Mouse (Mus musculus) lung, embryonic 14.5 days (tissue): Measurements from ENCODE around the gene Rsl1. TPM values are rescaled to one million over a fixed set of nuclear protein-coding genes. Genes with fewer than 3 reads are reported as not detected.
A peak's percentile ranks its signal among the peaks of the same experiment; 100 is the strongest.
"Not testable (repeated sequence)": the region's sequence is repeated elsewhere in the genome, so short reads cannot be mapped to it uniquely, and the experiment has no call there.

Experiments
- ATAC-seq: fragments of 200-750 bp; cut with Nextera tagmentation; 2 replicates; pipeline ENCODE4 v1.8.0; 2017; ENCODE audit warnings: mild to moderate bottlenecking, moderate TSS enrichment, moderate library complexity; ENCODE audit not compliant: insufficient read depth
- DNase-seq: peaks from one replicate; pipeline ENCODE4 v3.0.0-alpha.2; 2015
- H3K27ac ChIP-seq: fragments of 300-500 bp; sonication (generic); 2 replicates; pipeline ENCODE4 v1.5.1; 2014; ENCODE audit warnings: low read depth, mild to moderate bottlenecking, moderate library complexity
- H3K27me3 ChIP-seq: fragments of 300-500 bp; sonication (generic); 2 replicates; pipeline ENCODE4 v1.6.1; 2014; ENCODE audit warnings: low read length, control low read depth; ENCODE audit not compliant: insufficient read depth
- H3K36me3 ChIP-seq: fragments of 300-500 bp; sonication (generic); 2 replicates; pipeline ENCODE4 v1.6.1; 2014; ENCODE audit warnings: control low read depth; ENCODE audit not compliant: insufficient read depth
- H3K4me1 ChIP-seq: fragments of 300-500 bp; sonication (generic); 2 replicates; pipeline ENCODE4 v1.6.1; 2014; ENCODE audit warnings: antibody characterized with exemption, control low read depth; ENCODE audit not compliant: insufficient read depth
- H3K4me2 ChIP-seq: fragments of 300-500 bp; sonication (generic); 2 replicates; pipeline ENCODE4 v1.6.1; 2014; ENCODE audit warnings: mild to moderate bottlenecking
- H3K4me3 ChIP-seq: fragments of 300-500 bp; sonication (generic); 2 replicates; pipeline ENCODE4 v1.5.1; 2014; ENCODE audit warnings: low read depth, low read length
- H3K9ac ChIP-seq: fragments of 300-500 bp; sonication (generic); 2 replicates; pipeline ENCODE4 v1.6.1; 2014
- H3K9me3 ChIP-seq: fragments of 300-500 bp; sonication (generic); 2 replicates; pipeline ENCODE4 v1.6.1; 2016; ENCODE audit warnings: low read depth, low read length, control low read depth
- CTCF ChIP-seq: IDR thresholded peaks from 2 replicates; pipeline ENCODE4 v1.5.1; 2016; ENCODE audit warnings: antibody characterized with exemption, low read depth
- WGBS: fragments of 180-500 bp; shearing (Covaris S2); extraction: QIAGEN DNeasy Blood & Tissue Kit; methylation state at CpG from one replicate; pipeline ENCODE4 v1.1.7; 2014; 5-methylcytosine and 5-hydroxymethylcytosine counted together
- polyA plus RNA-seq: library from polyadenylated mRNA; unstranded; fragments of >200 nt; fragmentation: Nextera tagmentation; extraction: Ambion mirVana; gene quantifications from 2 replicates; pipeline ENCODE4 v1.2.1, GENCODE M21; 2014

The Rsl1 gene
- 5.1 and 7.3 TPM in 2 replicates for polyA plus RNA-seq

GRCm38 (mm10) chr13:67172991-67173722 is at the start of gene Rsl1:
TSS of gene Rsl1 (plus strand) at chr13:67173182.
- under 1% methylated on average over 17 of the region's 17 CpGs for WGBS
- H3K36me3 ChIP-seq, H3K27me3 ChIP-seq, H3K4me1 ChIP-seq, H3K9me3 ChIP-seq: not testable (repeated sequence)
- H3K4me2 ChIP-seq = peak within 1 kb of the TSS; percentile 61
- peak within 1 kb of the TSS; percentile 63 for H3K9ac ChIP-seq
- H3K27ac ChIP-seq = 0 out of 2 replicates have a peak within 1 kb of the TSS, but pooled peaks have one; percentile 42
- H3K4me3 ChIP-seq = peak within 1 kb of the TSS; percentile 54
- ATAC-seq = peak; percentile 99
- DNase-seq = peak; percentile 84

GRCm38 (mm10) chr13:67124460-67124859 is 48.5 kb upstream of the Rsl1 start:
- H3K4me2 ChIP-seq = no peak overlapping the region

DNA sequence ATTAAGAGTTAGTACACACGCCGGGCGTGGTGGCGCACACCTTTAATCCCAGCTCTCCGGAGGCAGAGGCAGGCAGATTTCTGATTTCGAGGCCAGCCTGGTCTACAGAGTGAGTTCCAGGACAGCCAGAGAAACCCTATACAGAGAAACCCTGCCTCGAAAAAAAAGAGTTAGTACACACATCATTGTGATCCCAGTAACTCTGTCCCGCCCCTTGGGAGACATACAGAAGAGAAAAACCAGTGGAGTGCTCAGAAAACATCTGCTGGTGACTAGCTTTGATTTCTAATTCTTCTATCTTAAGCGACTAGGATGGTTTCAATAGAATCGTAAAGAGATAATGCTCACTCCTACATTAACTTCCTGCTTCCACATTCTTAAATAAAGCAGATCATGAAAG is 45.5 kb upstream of the Rsl1 start:
- not testable (repeated sequence) for H3K9me3 ChIP-seq, H3K36me3 ChIP-seq, H3K4me1 ChIP-seq, H3K4me3 ChIP-seq, H3K9ac ChIP-seq, H3K27ac ChIP-seq, DNase-seq, H3K27me3 ChIP-seq
- peak overlapping the region; percentile 64 for H3K4me2 ChIP-seq
- 76% methylated on average over 10 of the region's 10 CpGs for WGBS
- peak; percentile 10; the same call in 1 of the 2 replicates for ATAC-seq

More at GRCm38 (mm10) chr13:67124460-67124859, 48.5 kb upstream of the Rsl1 start:
- DNase-seq (no peak), ATAC-seq (no peak)
- Histone ChIP-seq H3K9me3 (no peaks in the 10 kb centered on the region), H3K27ac (no peak overlapping the region), H3K9ac (no peak overlapping the region), H3K4me1 (no peaks in the 10 kb centered on the region), H3K4me3 (no peak overlapping the region), H3K36me3 (no peaks in the 10 kb centered on the region), H3K27me3 (no peaks in the 10 kb centered on the region)
- TF ChIP-seq CTCF = no peak
- 81% methylated on average over 1 of the region's 1 CpGs for WGBS

- peak overlapping the region; percentile 63 for H3K9ac ChIP-seq
- no peaks in the 10 kb centered on the region for H3K9me3 ChIP-seq
- peak; percentile 27; the same call in 1 of the 2 replicates for TF ChIP-seq CTCF
- H3K4me3 ChIP-seq = peak overlapping the region; percentile 60
- 1% methylated on average over 18 of the region's 18 CpGs for WGBS
- H3K36me3 ChIP-seq = no peaks in the 10 kb centered on the region
- no peak overlapping the region; the same call in 1 of the 2 replicates for H3K27ac ChIP-seq
- no peaks in the 10 kb centered on the region for H3K4me1 ChIP-seq
- ATAC-seq = peak; percentile 97
- DNase-seq = peak; percentile 92
- peak overlapping the region; percentile 64 for H3K4me2 ChIP-seq
- no peaks in the 10 kb centered on the region for H3K27me3 ChIP-seq
Measured at GRCm38 (mm10) chr13:67128038-67128721, 44.8 kb upstream of the Rsl1 start.

DNA sequence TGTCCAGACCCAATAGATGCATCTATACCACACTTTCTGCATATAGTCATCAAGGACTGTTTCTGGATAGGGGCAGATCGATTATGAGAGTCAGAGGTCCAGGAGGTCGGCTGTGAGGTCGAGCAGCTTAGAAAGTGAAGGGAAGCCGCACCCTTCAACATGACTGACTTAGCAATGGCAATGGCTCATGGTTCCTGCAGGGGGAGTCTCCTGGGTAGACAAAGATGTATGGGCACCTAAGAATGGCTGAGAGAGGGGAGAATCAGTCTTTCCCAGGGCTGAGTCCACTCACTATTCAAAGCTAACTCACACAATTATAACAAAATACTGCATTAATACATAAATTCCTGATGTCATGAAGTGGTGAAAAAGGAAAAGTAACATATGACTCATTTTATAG is 6.9 kb upstream of the Rsl1 start:
- not testable (repeated sequence) for H3K4me3 ChIP-seq, H3K36me3 ChIP-seq, ATAC-seq, H3K27me3 ChIP-seq, H3K4me2 ChIP-seq, H3K27ac ChIP-seq, H3K4me1 ChIP-seq, H3K9me3 ChIP-seq, H3K9ac ChIP-seq, DNase-seq
- WGBS = 54% methylated on average over 4 of the region's 4 CpGs

DNA sequence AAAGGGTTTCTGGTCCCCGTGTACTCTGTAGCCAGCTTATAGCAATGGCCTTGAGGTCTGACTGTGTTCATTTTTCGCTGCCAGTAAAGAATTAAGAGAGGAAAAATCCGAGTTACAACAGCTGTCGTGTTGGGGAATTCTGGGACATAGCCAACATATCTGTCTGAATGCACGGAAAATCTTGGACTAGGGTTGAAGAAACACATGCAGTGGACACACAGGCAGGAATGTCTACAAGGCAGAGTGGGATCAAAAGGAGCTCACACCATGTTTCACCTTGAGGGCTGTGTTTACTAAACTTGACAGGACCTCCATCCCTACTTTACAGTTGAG is 707 bp downstream of the Rsl1 start:
- no peak for TF ChIP-seq CTCF
- H3K4me1 ChIP-seq = no peaks in the 10 kb centered on the region; the same call in 1 of the 2 replicates
- ATAC-seq = peak; percentile 14; the same call in 1 of the 2 replicates
- DNase-seq = peak; percentile 65
- H3K9me3 ChIP-seq = no peaks in the 10 kb centered on the region
- H3K9ac ChIP-seq = peak overlapping the region; percentile 63; the same call in 1 of the 2 replicates
- WGBS = 15% methylated on average over 5 of the region's 5 CpGs
- H3K27ac ChIP-seq = no peak overlapping the region
- peak overlapping the region; percentile 61 for H3K4me2 ChIP-seq
- peak overlapping the region; percentile 54 for H3K4me3 ChIP-seq
- H3K36me3 ChIP-seq = no peaks in the 10 kb centered on the region; the same call in 1 of the 2 replicates
- H3K27me3 ChIP-seq = no peaks in the 10 kb centered on the region

DNA sequence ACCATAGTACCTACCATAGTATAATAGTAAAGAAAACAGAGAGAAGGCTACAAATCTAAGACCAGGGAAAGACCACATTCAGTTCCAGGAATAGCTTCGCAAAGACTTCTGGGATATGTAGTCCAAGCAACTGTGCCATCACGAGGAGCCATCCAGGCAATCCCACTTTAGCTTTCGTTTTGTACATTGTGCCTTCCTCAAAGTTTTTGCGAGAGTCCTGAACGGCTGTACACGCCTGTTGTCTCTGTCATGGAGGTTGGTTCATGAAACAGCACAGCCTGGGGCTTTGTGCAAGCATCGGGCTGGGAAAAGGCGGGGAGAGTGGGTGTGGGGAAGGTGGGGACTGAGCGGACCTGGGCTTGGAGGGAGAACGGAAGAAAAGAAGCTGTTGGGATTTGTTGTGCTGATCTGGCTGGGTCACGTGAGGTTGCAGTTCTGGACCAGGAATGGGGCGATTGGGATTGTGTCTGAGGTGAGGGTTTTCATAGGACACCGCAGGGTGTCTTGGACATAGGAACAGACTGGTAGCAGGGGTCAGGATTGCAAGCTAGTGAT is 21.4 kb downstream of the Rsl1 start, which contains the start of gene Zfp455:
TSS of gene Zfp455 (plus strand) at position 167 of the 555 bp plus-strand sequence.
- ATAC-seq = peak; percentile 95
- no peaks in the 10 kb centered on the region for H3K36me3 ChIP-seq
- no peak for TF ChIP-seq CTCF
- no peaks in the 10 kb centered on the region for H3K9me3 ChIP-seq
- peak within 1 kb of the TSS; percentile 62 for H3K4me3 ChIP-seq
- peak within 1 kb of the TSS; percentile 66 for H3K4me2 ChIP-seq
- no peaks in the 10 kb centered on the region for H3K27me3 ChIP-seq
- WGBS = 3% methylated on average over 13 of the region's 13 CpGs
- no peaks in the 10 kb centered on the region for H3K4me1 ChIP-seq
- no peak within 1 kb of the TSS; the same call in 1 of the 2 replicates for H3K27ac ChIP-seq
- peak within 1 kb of the TSS; percentile 70 for H3K9ac ChIP-seq
- DNase-seq = peak; percentile 90
